Comparison of ENCODE assay signal across 9 mouse cellular contexts in genomic region chr4:82538815-82539214, GRCm38 (mm10).
A peak's percentile ranks its signal among the peaks of the same experiment; 100 is the strongest.
DNase-seq lines count a peak whose midpoint lies in the region; ATAC-seq lines count a peak whose summit lies in the region.
"Had no signal": no experiment of that assay in that cellular context is flagged by ENCODE, and none has a peak within 500 bp of the region (broad histone marks: within the 10 kb centered on the region; RNA-seq: fewer than 3 reads in every experiment).

No protein-coding gene starts in this region.

- peak overlapping the region; percentile 57 for H3K4me3 ChIP-seq in embryonic facial prominence, embryonic 10.5 days
- peak overlapping the region; percentile 24 for H3K4me3 ChIP-seq in hindbrain, embryonic 11.5 days (ENCODE audit: low read depth, low read length)
- H3K4me3 ChIP-seq in midbrain, embryonic 11.5 days (ENCODE audit: low read depth, low read length) = peak overlapping the region; percentile 25
- H3K4me3 ChIP-seq: megakaryocyte, embryonic 14.5 days had no signal

- no peaks in the 10 kb centered on the region for H3K36me3 ChIP-seq in embryonic facial prominence, embryonic 10.5 days (replicated peaks)
- no peaks in the 10 kb centered on the region for H3K36me3 ChIP-seq in hindbrain, embryonic 11.5 days (ENCODE audit: control insufficient read depth, insufficient read depth, low read length)
- H3K36me3 ChIP-seq in midbrain, embryonic 11.5 days (ENCODE audit: control insufficient read depth, insufficient read depth, low read length) = no peaks in the 10 kb centered on the region

- H3K4me2 ChIP-seq in hindbrain, embryonic 11.5 days (replicated peaks; ENCODE audit: low read depth, low read length) = peak overlapping the region; percentile 62
- H3K4me2 ChIP-seq in midbrain, embryonic 11.5 days = peak overlapping the region; percentile 67

- 2% methylated on average over 9 of the region's 9 CpGs for WGBS in embryonic facial prominence, embryonic 10.5 days
- under 1% methylated on average over 9 of the region's 9 CpGs for WGBS in hindbrain, embryonic 11.5 days
- 2% methylated on average over 9 of the region's 9 CpGs for WGBS in midbrain, embryonic 11.5 days

- peaks cover 54% of the 10 kb centered on the region for H3K4me1 ChIP-seq in embryonic facial prominence, embryonic 10.5 days
- peaks cover 15% of the 10 kb centered on the region for H3K4me1 ChIP-seq in hindbrain, embryonic 11.5 days (replicated peaks; ENCODE audit: control insufficient read depth, insufficient read depth, low read length)
- peaks cover 23% of the 10 kb centered on the region for H3K4me1 ChIP-seq in midbrain, embryonic 11.5 days (ENCODE audit: control insufficient read depth, insufficient read depth, low read length)
- H3K4me1 ChIP-seq: megakaryocyte, embryonic 14.5 days had no signal

- no peak for ATAC-seq in hindbrain, embryonic 11.5 days (ENCODE audit: low FRiP score)
- no peak for ATAC-seq in midbrain, embryonic 11.5 days (ENCODE audit: low FRiP score)
- ATAC-seq in megakaryocyte-erythroid progenitor cell, adult 5-6 weeks (replicated peaks; ENCODE audit: low FRiP score, low TSS enrichment, poor library complexity, severe bottlenecking) = no peak

- peaks cover 96% of the 10 kb centered on the region for H3K27me3 ChIP-seq in embryonic facial prominence, embryonic 10.5 days (replicated peaks; ENCODE audit: low read depth, poor library complexity, severe bottlenecking)
- peaks cover 38% of the 10 kb centered on the region for H3K27me3 ChIP-seq in hindbrain, embryonic 11.5 days (ENCODE audit: control insufficient read depth, insufficient read depth, low read length)
- H3K27me3 ChIP-seq in midbrain, embryonic 11.5 days (ENCODE audit: control insufficient read depth, insufficient read depth, low read length) = peaks cover 47% of the 10 kb centered on the region

- DNase-seq in embryo, embryonic 11 days = peak; percentile 42
- no peak for DNase-seq in embryo, embryonic 9.5 days (ENCODE audit: extremely low spot score)
- no peak for DNase-seq in embryonic facial prominence, embryonic 10.5 days (ENCODE audit: low spot score)
- DNase-seq in hindbrain, embryonic 11.5 days (ENCODE audit: low spot score) = peak; percentile 52
- DNase-seq in midbrain, embryonic 11.5 days (ENCODE audit: low spot score, missing footprints) = no peak
- no peak for DNase-seq in urinary bladder, adult 18-20 months (ENCODE audit: low spot score in 2 of 2)
- DNase-seq in adrenal gland, adult 18-20 months (ENCODE audit: low spot score in 2 of 2) = no peak

- no peaks in the 10 kb centered on the region for H3K9me3 ChIP-seq in embryonic facial prominence, embryonic 10.5 days
- H3K9me3 ChIP-seq in hindbrain, embryonic 11.5 days (ENCODE audit: control insufficient read depth, low read length) = no peaks in the 10 kb centered on the region
- no peaks in the 10 kb centered on the region for H3K9me3 ChIP-seq in midbrain, embryonic 11.5 days (ENCODE audit: control insufficient read depth, low read length)

- H3K27ac ChIP-seq in embryonic facial prominence, embryonic 10.5 days (replicated peaks) = peak overlapping the region; percentile 7; the same call in 1 of the 2 replicates
- H3K27ac ChIP-seq in hindbrain, embryonic 11.5 days (ENCODE audit: low read depth, low read length) = no peak overlapping the region
- H3K27ac ChIP-seq in midbrain, embryonic 11.5 days (ENCODE audit: low read depth, low read length) = no peak overlapping the region

- H3K9ac ChIP-seq in hindbrain, embryonic 11.5 days (ENCODE audit: low read depth, low read length) = peak overlapping the region; percentile 31; the same call in 1 of the 2 replicates
- peak overlapping the region; percentile 55 for H3K9ac ChIP-seq in midbrain, embryonic 11.5 days (ENCODE audit: low read length)

Comparison
In these comparisons a context has a peak if more than half of its experiments do, and no peak if none do; other contexts are left out.
1. DNase-seq: peak in embryo, embryonic 11 days (single experiment) and hindbrain, embryonic 11.5 days (single experiment); none in embryo, embryonic 9.5 days (single experiment), embryonic facial prominence, embryonic 10.5 days (single experiment), midbrain, embryonic 11.5 days (single experiment), urinary bladder, adult 18-20 months (0 of 2) and adrenal gland, adult 18-20 months (0 of 2).
2. Peak in every context shown above with its lines, with median percentiles within 50 percentile points of each other: H3K4me3 ChIP-seq.